Mouse (Mus musculus) kidney, adult 2 months (tissue): Measurements from ENCODE around the gene Plekhb2.

ENCODE experiments used
- CTCF ChIP-seq: fragments of 200-500 bp; conservative IDR thresholded peaks from 2 replicates; pipeline ENCODE4 v1.5.1; 2011; ENCODE audit warnings: low read depth, mild to moderate bottlenecking, control low read depth, low read length, moderate library complexity, mixed read lengths; ENCODE audit not compliant: insufficient read depth, insufficient read length
- POLR2A ChIP-seq: fragments of 200-500 bp; IDR thresholded peaks from one replicate; pipeline ENCODE4 v1.6.1; 2011; ENCODE audit warnings: low read depth, low read length, control low read depth

GRCm38 (mm10) chr1:34862877-34863276 is 13.1 kb downstream of the Plekhb2 start:
- TF ChIP-seq POLR2A, result no peak
- TF ChIP-seq CTCF, result no peak
